Mouse (Mus musculus) urinary bladder, postnatal 4 days (tissue): ENCODE data around the gene Erich4.

Experiments
- DNase-seq, 2 experiments: peaks; one replicate each; pipeline ENCODE4 v3.0.0; 2021 to 2022; ENCODE audit warnings: low spot score in 2 of 2

Erich4 gene

GRCm38 (mm10) chr7:25615706-25616011 lies at the start of gene Erich4:
TSS of gene Erich4 (minus strand) at chr7:25615892.
- DNase-seq, result no peak

GRCm38 (mm10) chr7:25658657-25659472 lies 43.2 kb upstream of the Erich4 start, which contains the start of the genes Bckdha and Exosc5:
TSS of gene Bckdha (minus strand) at chr7:25658981.
TSS of gene Exosc5 (plus strand) at chr7:25659164.
- peak; percentile 99 for DNase-seq

- no peak for DNase-seq
Observed at GRCm38 (mm10) chr7:25657785-25658184, 42.1 kb upstream of the Erich4 start.

- DNase-seq, result no peak
Observed at GRCm38 (mm10) chr7:25655601-25656428, 40.1 kb upstream of the Erich4 start.

GRCm38 (mm10) chr7:25652244-25652759 lies 36.6 kb upstream of the Erich4 start:
- DNase-seq, result no peak

GRCm38 (mm10) chr7:25651281-25651680 lies 35.6 kb upstream of the Erich4 start:
- DNase-seq, result no peak

- DNase-seq, result no peak
Observed at GRCm38 (mm10) chr7:25649839-25650238, 34.1 kb upstream of the Erich4 start.

GRCm38 (mm10) chr7:25647574-25648123 lies 32.0 kb upstream of the Erich4 start:
- DNase-seq, result no peak

- no peak for DNase-seq
Observed at GRCm38 (mm10) chr7:25645074-25645473, 29.4 kb upstream of the Erich4 start.

- no peak for DNase-seq
Observed at GRCm38 (mm10) chr7:25644631-25645030, 28.9 kb upstream of the Erich4 start.

- no peak for DNase-seq
Observed at GRCm38 (mm10) chr7:25644136-25644535, 28.4 kb upstream of the Erich4 start.

GRCm38 (mm10) chr7:25639754-25640153 lies 24.1 kb upstream of the Erich4 start:
- no peak for DNase-seq

- DNase-seq, result no peak
Observed at GRCm38 (mm10) chr7:25637099-25637498, 21.4 kb upstream of the Erich4 start.

- no peak for DNase-seq
Observed at GRCm38 (mm10) chr7:25636373-25636772, 20.7 kb upstream of the Erich4 start.

- DNase-seq, result no peak
Observed at GRCm38 (mm10) chr7:25632679-25633078, 17.0 kb upstream of the Erich4 start.

- no peak for DNase-seq
Observed at GRCm38 (mm10) chr7:25628323-25628620, 12.6 kb upstream of the Erich4 start.

- DNase-seq, result peak; percentile 79
Observed at GRCm38 (mm10) chr7:25627431-25628322, 12.0 kb upstream of the Erich4 start.

- peak in 1 of 2 experiments; percentile 66 for DNase-seq
Observed at GRCm38 (mm10) chr7:25626509-25627430, 11.1 kb upstream of the Erich4 start, which contains the start of gene B3gnt8. TSS of gene B3gnt8 (plus strand) at chr7:25626654.

- no peak for DNase-seq
Observed at GRCm38 (mm10) chr7:25625594-25626250, 10.0 kb upstream of the Erich4 start.

GRCm38 (mm10) chr7:25624851-25625250 lies 9.2 kb upstream of the Erich4 start:
- no peak for DNase-seq
